Mouse (Mus musculus) large intestine, adult 2 months (tissue): ENCODE measurements around the gene Kctd13. TPM values are rescaled to one million over a fixed set of nuclear protein-coding genes. Genes with fewer than 3 reads are reported as not detected.

Source experiments
- DNase-seq: peaks from one replicate; pipeline ENCODE4 v3.0.0-alpha.2; 2012; ENCODE audit warnings: low read depth, low spot score
- WGBS: fragments of 180-500 bp; shearing (Covaris S2); methylation state at CpG from one replicate; pipeline ENCODE4 v1.1.7; 2018; 5-methylcytosine and 5-hydroxymethylcytosine counted together
- polyA plus RNA-seq: library from polyadenylated mRNA; depleted of rRNA; stranded (reverse); fragments of >200 nt; gene quantifications from 2 replicates; pipeline ENCODE4 v1.2.3, GENCODE M21; 2012; rRNA removed

Gene Kctd13
- polyA plus RNA-seq, 1 experiment, result 9.5 TPM

DNA sequence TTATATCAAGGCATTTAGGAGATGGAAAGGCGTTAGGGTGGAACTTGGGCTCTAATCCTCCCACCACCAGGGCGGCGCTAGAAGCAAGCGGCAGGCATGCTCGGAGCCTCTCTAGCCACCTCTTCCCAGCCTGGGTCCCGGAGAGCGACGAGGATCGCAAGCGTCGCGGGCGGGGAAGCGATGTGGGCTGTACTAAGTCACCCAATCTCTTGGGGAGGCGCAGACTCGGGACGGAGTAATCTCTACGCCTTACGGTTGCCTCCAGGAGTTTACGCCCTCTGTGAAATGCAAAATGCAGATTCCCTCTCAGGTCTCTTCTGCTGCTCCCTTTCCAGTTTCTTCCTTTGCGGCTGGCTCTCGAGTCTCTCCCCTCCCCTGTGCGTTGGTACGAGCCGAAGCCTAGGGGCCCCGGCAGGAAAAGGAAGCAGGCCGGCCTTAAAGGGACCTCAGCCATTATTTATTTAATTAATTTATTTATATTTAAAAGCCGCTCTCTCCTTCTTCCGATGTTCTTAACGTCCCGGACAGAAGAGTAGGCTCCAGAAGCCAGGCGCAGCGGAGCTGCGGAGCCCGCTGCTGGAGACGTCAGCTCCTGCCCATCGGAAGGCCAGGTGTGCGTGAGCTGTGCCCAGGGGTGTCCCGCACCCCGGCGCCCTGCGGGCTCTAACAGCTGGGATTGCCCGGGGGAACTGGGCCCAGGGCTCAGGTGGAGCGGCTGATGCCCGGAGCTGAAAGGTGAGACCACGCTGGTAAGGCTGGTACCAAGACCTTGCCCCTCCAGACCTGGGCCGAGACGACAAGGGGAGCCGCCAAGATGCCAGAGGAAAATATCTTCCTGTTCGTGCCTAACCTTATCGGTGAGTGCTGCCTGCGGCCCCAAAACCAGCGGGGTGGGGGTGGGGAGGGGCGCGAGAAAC, 47.5 kb downstream of the Kctd13 start, which contains the start of gene Cdiptos:
Gene Cdiptos, minus strand, starts transcription at position 149 of the 917 bp plus-strand sequence.
- WGBS, result under 1% methylated on average over 55 of the region's 55 CpGs
- peak; percentile 89 for DNase-seq

GRCm38 (mm10) chr7:126976878-126977459, 48.3 kb downstream of the Kctd13 start:
- DNase-seq, result peak; percentile 67
- 12% methylated on average over 14 of the region's 14 CpGs for WGBS

- DNase-seq, result no peak
- 91% methylated on average over 6 of the region's 6 CpGs for WGBS
Observed at GRCm38 (mm10) chr7:126978841-126979240, 50.2 kb downstream of the Kctd13 start.

GRCm38 (mm10) chr7:126981601-126982000, 52.9 kb downstream of the Kctd13 start:
- 97% methylated on average over 2 of the region's 2 CpGs for WGBS

GRCm38 (mm10) chr7:126982054-126982453, 53.4 kb downstream of the Kctd13 start:
- WGBS, result 36% methylated on average over 4 of the region's 4 CpGs
- no peak for DNase-seq

More at GRCm38 (mm10) chr7:126981601-126982000, 52.9 kb downstream of the Kctd13 start:
- no peak for DNase-seq

- 73% methylated on average over 7 of the region's 7 CpGs for WGBS
- DNase-seq, result no peak
Observed at GRCm38 (mm10) chr7:126983113-126983512, 54.4 kb downstream of the Kctd13 start.

GRCm38 (mm10) chr7:126984667-126985444, 56.2 kb downstream of the Kctd13 start:
- no peak for DNase-seq
- WGBS, result 64% methylated on average over 10 of the region's 10 CpGs

- no peak for DNase-seq
- WGBS, result 33% methylated on average over 9 of the region's 9 CpGs
Observed at GRCm38 (mm10) chr7:126986319-126986718, 57.6 kb downstream of the Kctd13 start.

DNA sequence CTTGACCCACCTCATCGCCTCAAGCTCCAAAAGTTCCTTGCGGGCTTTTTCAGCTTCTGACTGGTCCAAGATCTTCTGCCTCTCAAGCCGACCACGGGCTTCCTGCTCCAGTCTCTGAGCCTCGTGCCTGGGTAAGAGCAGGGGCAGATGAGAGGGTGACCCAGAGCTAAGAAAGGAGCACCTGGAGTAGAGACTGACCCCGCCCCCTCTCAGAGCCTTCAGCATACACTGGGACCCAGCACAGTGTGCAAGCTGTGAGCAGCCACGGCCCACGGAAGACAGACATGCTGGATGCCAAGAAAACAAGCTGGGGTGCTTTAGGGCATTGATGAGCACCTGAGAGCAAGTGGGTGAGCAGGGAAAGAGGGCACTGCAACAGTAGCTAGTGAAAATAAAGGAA, 60.1 kb downstream of the Kctd13 start:
- 81% methylated on average over 8 of the region's 8 CpGs for WGBS
- DNase-seq, result no peak

Other genes starting within 250 kb of the Kctd13 start
- gene Bola2, start 233.5 kb upstream of the Kctd13 start, polyA plus RNA-seq, result 49.0 and 63.3 TPM in 2 replicates
- gene Slx1b, start 233.1 kb upstream of the Kctd13 start, polyA plus RNA-seq, result 8.8 and 12.0 TPM in 2 replicates
- 137 and 143 TPM in 2 replicates for gene Coro1a, start 221.1 kb upstream of the Kctd13 start, polyA plus RNA-seq
- 497 and 498 TPM in 2 replicates for gene Mapk3, start 169.3 kb upstream of the Kctd13 start, polyA plus RNA-seq
- gene Gdpd3, start 162.5 kb upstream of the Kctd13 start, polyA plus RNA-seq, result 32.7 and 34.4 TPM in 2 replicates
- 84.4 and 90.5 TPM in 2 replicates for gene Ypel3, start 151.9 kb upstream of the Kctd13 start, polyA plus RNA-seq
- gene Tbx6, start 147.4 kb upstream of the Kctd13 start, polyA plus RNA-seq, result 0.87 and 1.6 TPM in 2 replicates
- gene Ppp4c, start 136.4 kb upstream of the Kctd13 start, polyA plus RNA-seq, result 245 and 253 TPM in 2 replicates
- gene Fam57b, start 131.2 kb upstream of the Kctd13 start, polyA plus RNA-seq, result 1.9 and 2.6 TPM in 2 replicates
- not detected in 2 replicates for gene 4930451I11Rik, start 97.2 kb upstream of the Kctd13 start, polyA plus RNA-seq
- gene Doc2a, start 81.5 kb upstream of the Kctd13 start, polyA plus RNA-seq, result not detected in 2 replicates
- 9.4 and 13.4 TPM in 2 replicates for gene Hirip3, start 66.9 kb upstream of the Kctd13 start, polyA plus RNA-seq
- gene Ino80e, start 66.5 kb upstream of the Kctd13 start, polyA plus RNA-seq, result 36.5 and 39.3 TPM in 2 replicates
- 37.8 and 51.7 TPM in 2 replicates for gene Taok2, start 44.2 kb upstream of the Kctd13 start, polyA plus RNA-seq
- 64.4 and 92.1 TPM in 2 replicates for gene Tmem219, start 6.0 kb upstream of the Kctd13 start, polyA plus RNA-seq
- gene Asphd1, start 20.7 kb downstream of the Kctd13 start, polyA plus RNA-seq, result 0.43 and 0.45 TPM in 2 replicates
- gene Sez6l2, start 21.7 kb downstream of the Kctd13 start, polyA plus RNA-seq, result 2.9 and 3.4 TPM in 2 replicates
- 324 and 348 TPM in 2 replicates for gene Cdipt, start 47.0 kb downstream of the Kctd13 start, polyA plus RNA-seq
- 0.80 and 1.1 TPM in 2 replicates for gene Cdiptos, start 47.2 kb downstream of the Kctd13 start, polyA plus RNA-seq
- 185 and 289 TPM in 2 replicates for gene Mvp, start 85.7 kb downstream of the Kctd13 start, polyA plus RNA-seq
- 0.45 and 3.0 TPM in 2 replicates for gene Pagr1b, start 87.6 kb downstream of the Kctd13 start, polyA plus RNA-seq
- gene Pagr1a, start 88.5 kb downstream of the Kctd13 start, polyA plus RNA-seq, result 5.3 and 11.3 TPM in 2 replicates
- gene Gm42742, start 92.2 kb downstream of the Kctd13 start, polyA plus RNA-seq, result 22.1 and 23.8 TPM in 2 replicates
- 1.7 and 2.5 TPM in 2 replicates for gene Prrt2, start 92.3 kb downstream of the Kctd13 start, polyA plus RNA-seq
- 102 and 115 TPM in 2 replicates for gene Maz, start 98.2 kb downstream of the Kctd13 start, polyA plus RNA-seq
- 18.4 and 19.3 TPM in 2 replicates for gene Kif22, start 113.6 kb downstream of the Kctd13 start, polyA plus RNA-seq
- gene Zg16, start 158.4 kb downstream of the Kctd13 start, polyA plus RNA-seq, result 7,033 and 9,267 TPM in 2 replicates
- gene AI467606, start 162.5 kb downstream of the Kctd13 start, polyA plus RNA-seq, result 12.4 and 16.5 TPM in 2 replicates
- gene Qprt, start 193.3 kb downstream of the Kctd13 start, polyA plus RNA-seq, result 1.5 TPM in 2 replicates
- gene Spn, start 208.9 kb downstream of the Kctd13 start, polyA plus RNA-seq, result 3.7 and 5.7 TPM in 2 replicates